Mouse (Mus musculus) embryonic facial prominence, embryonic 14.5 days (tissue): Measurements from ENCODE around the gene Olfr414. TPM values are rescaled to one million over a fixed set of nuclear protein-coding genes. Genes with fewer than 3 reads are reported as not detected.

Source experiments
- ATAC-seq: fragments of 200-750 bp; cut with Nextera tagmentation; 2 replicates; pipeline ENCODE4 v1.8.0; 2017; ENCODE audit warnings: low read depth, moderate number of reproducible peaks, moderate TSS enrichment
- DNase-seq: peaks from one replicate; pipeline ENCODE4 v3.0.0-alpha.2; 2015; ENCODE audit warnings: low spot score
- H3K27ac ChIP-seq: fragments of 300-500 bp; sonication (generic); replicated peaks from 2 replicates; pipeline ENCODE4 v1.5.1; 2014; ENCODE audit warnings: low read depth, mild to moderate bottlenecking, low read length, moderate library complexity
- H3K27me3 ChIP-seq: fragments of 300-500 bp; sonication (generic); replicated peaks from 2 replicates; pipeline ENCODE4 v1.6.1; 2014; ENCODE audit warnings: low read length; ENCODE audit not compliant: control insufficient read depth, insufficient read depth
- H3K36me3 ChIP-seq: fragments of 300-500 bp; sonication (generic); 2 replicates; pipeline ENCODE4 v1.6.1; 2014; ENCODE audit warnings: low read length, mixed read lengths; ENCODE audit not compliant: control insufficient read depth, insufficient read depth
- H3K4me1 ChIP-seq: fragments of 300-500 bp; sonication (generic); 2 replicates; pipeline ENCODE4 v1.6.1; 2014; ENCODE audit warnings: antibody characterized with exemption, low read length; ENCODE audit not compliant: control insufficient read depth, insufficient read depth
- H3K4me2 ChIP-seq: fragments of 300-500 bp; sonication (generic); 2 replicates; pipeline ENCODE4 v1.6.1; 2014; ENCODE audit warnings: low read depth, mild to moderate bottlenecking, low read length, moderate library complexity, mixed read lengths
- H3K4me3 ChIP-seq: fragments of 300-500 bp; sonication (generic); 2 replicates; pipeline ENCODE4 v1.5.1; 2014; ENCODE audit warnings: low read depth, mild to moderate bottlenecking, low read length
- H3K9ac ChIP-seq: fragments of 300-500 bp; sonication (generic); 2 replicates; pipeline ENCODE4 v1.6.1; 2014; ENCODE audit warnings: low read depth, mild to moderate bottlenecking, low read length, moderate library complexity, mixed read lengths
- H3K9me3 ChIP-seq: fragments of 300-500 bp; sonication (generic); 2 replicates; pipeline ENCODE4 v1.6.1; 2016; ENCODE audit warnings: low read length; ENCODE audit not compliant: control insufficient read depth
- WGBS: fragments of 180-500 bp; shearing (Covaris S2); extraction: QIAGEN DNeasy Blood & Tissue Kit; methylation state at CpG from one replicate; pipeline ENCODE4 v1.1.7; 2014; 5-methylcytosine and 5-hydroxymethylcytosine counted together
- polyA plus RNA-seq: library from polyadenylated mRNA; unstranded; fragments of >200 nt; fragmentation: Nextera tagmentation; extraction: Ambion mirVana; gene quantifications from 2 replicates; pipeline ENCODE4 v1.2.1, GENCODE M21; 2014

Gene Olfr414
- polyA plus RNA-seq: 0.36 TPM in 1 of 2 replicates, not detected in the other

- H3K27ac ChIP-seq: no peak within 1 kb of the TSS
- H3K9me3 ChIP-seq: no peaks in the 10 kb centered on the region
- DNase-seq: no peak
- H3K4me2 ChIP-seq: no peak within 1 kb of the TSS
- no peak within 1 kb of the TSS for H3K4me3 ChIP-seq
- H3K4me1 ChIP-seq: no peaks in the 10 kb centered on the region
- H3K9ac ChIP-seq: no peak within 1 kb of the TSS
- H3K36me3 ChIP-seq: no peaks in the 10 kb centered on the region
- no peaks in the 10 kb centered on the region for H3K27me3 ChIP-seq
- WGBS: 43% methylated on average over 1 of the region's 1 CpGs
- no peak for ATAC-seq
Measured at GRCm38 (mm10) chr1:174423764-174424163, at the start of gene Olfr414. Gene Olfr414 (plus strand): TSS chr1:174424064.

- no peak within 1 kb of the TSS for H3K4me3 ChIP-seq
- no peaks in the 10 kb centered on the region for H3K36me3 ChIP-seq
- H3K4me2 ChIP-seq: no peak within 1 kb of the TSS
- H3K9ac ChIP-seq: no peak within 1 kb of the TSS
- 89% methylated on average over 2 of the region's 2 CpGs for WGBS
- no peaks in the 10 kb centered on the region for H3K4me1 ChIP-seq
- no peak for DNase-seq
- no peak within 1 kb of the TSS for H3K27ac ChIP-seq
- H3K27me3 ChIP-seq: no peaks in the 10 kb centered on the region
- no peaks in the 10 kb centered on the region for H3K9me3 ChIP-seq
- ATAC-seq: no peak
Measured at GRCm38 (mm10) chr1:174390746-174391145, 33.1 kb upstream of the Olfr414 start, which contains the start of gene Olfr248. Gene Olfr248 (plus strand): TSS chr1:174391046.

DNA sequence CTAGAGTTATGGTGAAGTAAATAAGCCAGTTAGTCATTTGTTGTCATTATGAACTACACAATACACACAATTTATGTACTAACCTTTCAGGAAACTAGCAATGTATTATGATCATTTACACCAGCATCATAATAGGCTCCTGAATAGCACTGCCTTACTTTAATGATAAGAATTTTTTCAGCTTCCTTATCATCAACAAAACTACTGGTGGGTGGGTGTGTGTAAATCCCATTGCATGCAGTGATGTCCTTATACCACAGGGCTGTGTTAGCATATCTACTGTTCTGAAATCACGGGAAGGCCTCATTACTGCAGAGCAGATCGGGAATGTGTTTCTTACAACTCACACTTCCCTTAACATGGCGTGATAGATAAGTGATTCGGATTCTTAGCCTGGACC is 905 bp upstream of the Olfr414 start:
- Histone ChIP-seq H3K4me2 (no peak overlapping the region), H3K27me3 (no peaks in the 10 kb centered on the region), H3K36me3 (no peaks in the 10 kb centered on the region), H3K4me1 (no peaks in the 10 kb centered on the region), H3K4me3 (no peak overlapping the region), H3K9me3 (no peaks in the 10 kb centered on the region), H3K27ac (no peak overlapping the region), H3K9ac (no peak overlapping the region)
- 86% methylated on average over 4 of the region's 4 CpGs for WGBS
- DNase-seq (no peak), ATAC-seq (no peak)

DNA sequence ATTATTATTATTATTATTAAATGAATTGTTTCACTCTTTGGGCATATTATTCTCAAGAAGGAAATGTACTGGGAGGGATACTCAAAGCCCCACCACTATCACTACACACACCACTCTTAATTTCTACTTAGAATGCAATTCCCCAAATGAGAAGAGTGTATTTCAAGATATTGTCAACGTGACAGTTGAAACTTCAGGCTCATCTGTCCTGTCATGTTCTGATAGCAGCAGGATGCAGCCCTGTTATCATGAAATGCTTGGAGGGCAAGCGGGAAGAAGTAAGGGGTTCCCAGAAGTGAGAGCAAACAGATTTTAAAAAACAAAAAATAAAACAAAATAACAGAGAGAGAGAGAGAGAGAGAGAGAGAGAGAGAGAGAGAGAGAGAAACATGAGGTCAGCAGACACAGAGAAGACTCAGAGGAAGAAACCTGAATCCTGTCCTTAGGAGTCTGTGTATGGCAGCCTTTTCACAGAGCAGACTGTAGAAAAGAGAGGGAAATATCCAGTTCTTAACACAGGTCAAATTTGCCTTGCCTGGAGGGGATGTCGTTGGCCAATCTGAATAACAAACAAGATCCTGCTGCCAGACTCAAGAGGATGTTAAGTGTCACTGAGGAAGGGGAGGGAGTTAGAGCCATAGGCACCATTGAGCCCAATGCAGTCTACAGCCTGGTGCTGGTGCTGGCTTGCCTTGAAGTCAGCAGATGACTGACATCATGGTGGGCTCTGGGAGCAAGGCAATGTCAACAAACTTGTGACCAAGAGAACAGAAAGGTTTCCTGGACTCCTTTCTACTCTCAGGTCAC is 2.5 kb downstream of the Olfr414 start:
- Histone ChIP-seq H3K4me3 (no peak overlapping the region), H3K4me2 (no peak overlapping the region), H3K9me3 (no peaks in the 10 kb centered on the region), H3K36me3 (no peaks in the 10 kb centered on the region), H3K27me3 (no peaks in the 10 kb centered on the region), H3K9ac (no peak overlapping the region), H3K27ac (no peak overlapping the region), H3K4me1 (no peaks in the 10 kb centered on the region)
- ATAC-seq (no peak), DNase-seq (no peak)
- 56% methylated on average over 3 of the region's 3 CpGs for WGBS

DNA sequence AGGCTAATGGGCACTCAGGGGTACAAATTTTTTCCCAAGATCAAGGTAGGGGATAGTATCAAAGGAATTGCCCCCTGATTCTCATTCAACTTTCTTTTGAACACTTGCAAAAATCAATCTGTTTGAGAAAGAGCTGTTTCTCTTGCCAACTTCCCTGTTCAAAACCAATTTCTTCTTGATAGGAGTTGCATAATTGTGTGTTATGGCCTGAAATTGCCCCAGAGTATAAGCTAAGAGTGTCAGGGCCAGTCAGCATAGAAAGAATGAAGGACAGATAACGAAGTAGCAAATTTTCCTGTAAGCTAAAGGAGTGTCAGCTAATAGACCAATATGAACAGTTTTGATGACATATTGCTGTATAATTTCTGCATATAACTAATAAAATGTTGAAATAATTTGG is 3.5 kb downstream of the Olfr414 start:
- Histone ChIP-seq H3K9ac (no peak overlapping the region), H3K4me3 (no peak overlapping the region), H3K36me3 (no peaks in the 10 kb centered on the region), H3K4me1 (no peaks in the 10 kb centered on the region), H3K27me3 (no peaks in the 10 kb centered on the region), H3K27ac (no peak overlapping the region), H3K4me2 (no peak overlapping the region), H3K9me3 (no peaks in the 10 kb centered on the region)
- WGBS: 75% methylated on average over 1 of the region's 1 CpGs
- no peak for DNase-seq
- ATAC-seq: no peak

DNA sequence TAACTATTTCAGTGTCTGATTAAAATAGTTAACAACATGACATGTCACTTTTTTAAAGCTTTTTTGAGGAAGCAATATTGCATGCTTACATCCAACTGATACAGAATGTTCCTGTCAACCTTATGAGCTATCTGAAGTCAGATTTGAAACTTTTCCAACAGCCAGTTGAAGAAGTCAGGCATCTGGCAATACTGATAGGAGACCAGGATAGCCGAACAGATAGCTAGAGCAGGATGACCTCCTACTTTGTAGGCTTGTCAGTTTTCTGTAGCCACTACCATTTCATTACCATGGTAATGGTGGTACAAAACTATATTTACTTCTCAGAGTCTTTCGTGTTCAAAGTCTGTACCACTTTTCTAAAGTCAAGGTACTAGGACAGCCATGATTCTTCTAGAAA is 4.5 kb downstream of the Olfr414 start:
- Histone ChIP-seq H3K9me3 (no peaks in the 10 kb centered on the region), H3K4me3 (no peak overlapping the region), H3K9ac (no peak overlapping the region), H3K4me2 (no peak overlapping the region), H3K4me1 (no peaks in the 10 kb centered on the region), H3K27ac (no peak overlapping the region), H3K36me3 (no peaks in the 10 kb centered on the region), H3K27me3 (no peaks in the 10 kb centered on the region)
- 84% methylated on average over 2 of the region's 2 CpGs for WGBS
- ATAC-seq (no peak), DNase-seq (no peak)

DNA sequence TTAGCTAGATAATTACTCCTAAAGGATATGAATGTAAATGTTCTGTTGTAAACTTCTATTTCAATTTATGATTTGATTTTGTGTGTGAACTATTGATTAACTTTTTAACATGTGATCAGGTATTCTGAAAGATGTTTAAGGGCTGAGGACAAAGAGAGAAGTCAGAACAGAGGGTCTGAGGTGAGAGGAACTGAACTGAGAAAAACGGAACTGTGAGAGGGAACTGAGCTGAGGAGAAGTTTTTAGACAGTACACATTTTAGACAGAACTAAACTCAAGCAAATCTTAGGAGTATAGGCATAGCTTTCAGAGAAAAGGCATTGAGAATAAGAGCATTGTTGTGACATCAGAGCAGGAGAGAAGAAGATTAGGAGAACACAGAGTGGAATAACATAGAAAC is 10.3 kb downstream of the Olfr414 start:
- H3K4me2 ChIP-seq: no peak overlapping the region

GRCm38 (mm10) chr1:174441782-174442181 is 17.9 kb downstream of the Olfr414 start, which contains the start of gene Olfr220:
Gene Olfr220 (plus strand): TSS chr1:174442082.
- no peak for ATAC-seq
- no peaks in the 10 kb centered on the region for H3K27me3 ChIP-seq
- DNase-seq: no peak
- no peak within 1 kb of the TSS for H3K4me2 ChIP-seq
- no peaks in the 10 kb centered on the region for H3K9me3 ChIP-seq
- no peak within 1 kb of the TSS for H3K9ac ChIP-seq
- H3K27ac ChIP-seq: no peak within 1 kb of the TSS
- no peak within 1 kb of the TSS for H3K4me3 ChIP-seq
- no peaks in the 10 kb centered on the region for H3K4me1 ChIP-seq
- WGBS: 80% methylated on average over 1 of the region's 1 CpGs
- H3K36me3 ChIP-seq: no peaks in the 10 kb centered on the region

More for the DNA sequence above, 10.3 kb downstream of the Olfr414 start:
- Histone ChIP-seq H3K9ac (no peak overlapping the region), H3K27me3 (no peaks in the 10 kb centered on the region), H3K4me1 (no peaks in the 10 kb centered on the region), H3K9me3 (no peaks in the 10 kb centered on the region), H3K4me3 (no peak overlapping the region), H3K27ac (no peak overlapping the region), H3K36me3 (no peaks in the 10 kb centered on the region)
- ATAC-seq: no peak
- DNase-seq: no peak
- 53% methylated on average over 1 of the region's 1 CpGs for WGBS

GRCm38 (mm10) chr1:174455100-174455499 is 31.2 kb downstream of the Olfr414 start:
- no peak overlapping the region for H3K9ac ChIP-seq
- H3K4me2 ChIP-seq: no peak overlapping the region
- H3K27me3 ChIP-seq: no peaks in the 10 kb centered on the region
- ATAC-seq: no peak
- no peaks in the 10 kb centered on the region for H3K9me3 ChIP-seq
- no peaks in the 10 kb centered on the region for H3K36me3 ChIP-seq
- no peaks in the 10 kb centered on the region for H3K4me1 ChIP-seq
- WGBS: 76% methylated on average over 2 of the region's 2 CpGs
- no peak overlapping the region for H3K4me3 ChIP-seq
- DNase-seq: no peak
- no peak overlapping the region for H3K27ac ChIP-seq
